Mouse (Mus musculus) intestine, embryonic 14.5 days (tissue): Measurements from ENCODE around the gene Pcsk5. TPM values are rescaled to one million over a fixed set of nuclear protein-coding genes. Genes with fewer than 3 reads are reported as not detected.
A peak's percentile ranks its signal among the peaks of the same experiment; 100 is the strongest.

ENCODE experiments used
- ATAC-seq: fragments of 200-750 bp; cut with Nextera tagmentation; replicated peaks from 2 replicates; pipeline ENCODE4 v1.8.0; 2017; ENCODE audit warnings: low read depth, moderate number of reproducible peaks, moderate TSS enrichment, moderate library complexity; ENCODE audit not compliant: low FRiP score, low TSS enrichment
- DNase-seq: peaks from one replicate; pipeline ENCODE4 v3.0.0-alpha.2; 2018; ENCODE audit warnings: low spot score
- H3K27ac ChIP-seq: fragments of 300-500 bp; sonication (generic); 2 replicates; pipeline ENCODE4 v1.5.1; 2014; ENCODE audit warnings: low read depth, mild to moderate bottlenecking, control low read depth
- H3K27me3 ChIP-seq: fragments of 300-500 bp; sonication (generic); replicated peaks from 2 replicates; pipeline ENCODE4 v1.6.1; 2014; ENCODE audit warnings: low read length, control low read depth; ENCODE audit not compliant: control insufficient read depth, insufficient read depth
- H3K36me3 ChIP-seq: fragments of 300-500 bp; sonication (generic); 2 replicates; pipeline ENCODE4 v1.6.1; 2014; ENCODE audit warnings: low read length, control low read depth; ENCODE audit not compliant: control insufficient read depth, insufficient read depth
- H3K4me1 ChIP-seq: fragments of 300-500 bp; sonication (generic); replicated peaks from 2 replicates; pipeline ENCODE4 v1.6.1; 2014; ENCODE audit warnings: low read length, control low read depth, mixed read lengths; ENCODE audit not compliant: control insufficient read depth, insufficient read depth
- H3K4me2 ChIP-seq: fragments of 300-500 bp; sonication (generic); 2 replicates; pipeline ENCODE4 v1.6.1; 2014; ENCODE audit warnings: low read length
- H3K4me3 ChIP-seq: fragments of 300-500 bp; sonication (generic); 2 replicates; pipeline ENCODE4 v1.5.1; 2014; ENCODE audit warnings: low read depth, low read length, control low read depth, mixed read lengths
- H3K9ac ChIP-seq: fragments of 300-500 bp; sonication (generic); 2 replicates; pipeline ENCODE4 v1.6.1; 2014; ENCODE audit warnings: mild to moderate bottlenecking, low read length
- H3K9me3 ChIP-seq: fragments of 300-500 bp; sonication (generic); 2 replicates; pipeline ENCODE4 v1.6.1; 2016; ENCODE audit warnings: low read length, control low read depth; ENCODE audit not compliant: control insufficient read depth
- WGBS: fragments of 180-500 bp; shearing (Covaris S2); extraction: QIAGEN DNeasy Blood & Tissue Kit; methylation state at CpG from one replicate; pipeline ENCODE4 v1.1.7; 2014; 5-methylcytosine and 5-hydroxymethylcytosine counted together
- polyA plus RNA-seq: library from polyadenylated mRNA; unstranded; fragments of >200 nt; fragmentation: Nextera tagmentation; extraction: Ambion mirVana; gene quantifications from 2 replicates; pipeline ENCODE4 v1.2.1, GENCODE M21; 2014

Gene Pcsk5
- 27.1 and 27.4 TPM in 2 replicates for polyA plus RNA-seq

- Histone ChIP-seq H3K36me3 (no peaks in the 10 kb centered on the region), H3K4me3 (peak within 1 kb of the TSS; percentile 73), H3K9ac (peak within 1 kb of the TSS; percentile 75), H3K4me1 (peaks cover 4% of the 10 kb centered on the region), H3K9me3 (no peaks in the 10 kb centered on the region), H3K27me3 (no peaks in the 10 kb centered on the region), H3K4me2 (peak within 1 kb of the TSS; percentile 86), H3K27ac (peak within 1 kb of the TSS; percentile 80)
- ATAC-seq (peak; percentile 93), DNase-seq (no peak)
- WGBS, result 0% methylated on average over 29 of the region's 36 CpGs
Measured at GRCm38 (mm10) chr19:17837471-17837859, at the start of gene Pcsk5. Gene Pcsk5, minus strand, starts transcription at chr19:17837632.

- no peak overlapping the region for H3K27ac ChIP-seq
- no peaks in the 10 kb centered on the region for H3K9me3 ChIP-seq
- no peaks in the 10 kb centered on the region for H3K36me3 ChIP-seq
- H3K4me1 ChIP-seq, result no peaks in the 10 kb centered on the region
- DNase-seq (no peak), ATAC-seq (no peak)
- H3K4me3 ChIP-seq, result no peak overlapping the region
- H3K4me2 ChIP-seq, result peak overlapping the region; percentile 23; the same call in 1 of the 2 replicates
- H3K27me3 ChIP-seq, result no peaks in the 10 kb centered on the region
- no peak overlapping the region for H3K9ac ChIP-seq
- WGBS, result 29% methylated on average over 7 of the region's 7 CpGs
Measured at GRCm38 (mm10) chr19:17875804-17876203, 38.4 kb upstream of the Pcsk5 start.

GRCm38 (mm10) chr19:17874388-17874787, 37.0 kb upstream of the Pcsk5 start:
- no peaks in the 10 kb centered on the region for H3K4me1 ChIP-seq
- no peak overlapping the region for H3K4me2 ChIP-seq
- no peaks in the 10 kb centered on the region for H3K27me3 ChIP-seq
- H3K27ac ChIP-seq, result no peak overlapping the region
- H3K9ac ChIP-seq, result no peak overlapping the region
- H3K4me3 ChIP-seq, result no peak overlapping the region
- no peaks in the 10 kb centered on the region for H3K9me3 ChIP-seq
- WGBS, result 81% methylated on average over 2 of the region's 2 CpGs
- DNase-seq, result no peak
- ATAC-seq, result no peak
- H3K36me3 ChIP-seq, result no peaks in the 10 kb centered on the region

GRCm38 (mm10) chr19:17873755-17874154, 36.3 kb upstream of the Pcsk5 start:
- ATAC-seq (no peak), DNase-seq (no peak)
- Histone ChIP-seq H3K9me3 (no peaks in the 10 kb centered on the region), H3K36me3 (no peaks in the 10 kb centered on the region), H3K4me1 (no peaks in the 10 kb centered on the region), H3K9ac (no peak overlapping the region), H3K4me3 (no peak overlapping the region), H3K27me3 (no peaks in the 10 kb centered on the region), H3K4me2 (no peak overlapping the region), H3K27ac (no peak overlapping the region)
- 51% methylated on average over 2 of the region's 2 CpGs for WGBS

GRCm38 (mm10) chr19:17866317-17866891, 29.0 kb upstream of the Pcsk5 start:
- no peak for ATAC-seq
- Histone ChIP-seq H3K4me2 (no peak overlapping the region), H3K9ac (no peak overlapping the region), H3K9me3 (no peaks in the 10 kb centered on the region), H3K27me3 (no peaks in the 10 kb centered on the region), H3K4me3 (no peak overlapping the region), H3K27ac (no peak overlapping the region), H3K36me3 (no peaks in the 10 kb centered on the region), H3K4me1 (no peaks in the 10 kb centered on the region)
- no peak for DNase-seq
- WGBS, result 56% methylated on average over 3 of the region's 3 CpGs

GRCm38 (mm10) chr19:17860351-17861014, 23.1 kb upstream of the Pcsk5 start:
- ATAC-seq (no peak), DNase-seq (no peak)
- H3K36me3 ChIP-seq, result no peaks in the 10 kb centered on the region
- WGBS, result 38% methylated on average over 4 of the region's 4 CpGs
- H3K4me2 ChIP-seq, result no peak overlapping the region
- H3K9ac ChIP-seq, result no peak overlapping the region
- H3K27me3 ChIP-seq, result no peaks in the 10 kb centered on the region
- no peaks in the 10 kb centered on the region; the same call in 1 of the 2 replicates for H3K4me1 ChIP-seq
- H3K27ac ChIP-seq, result no peak overlapping the region
- H3K4me3 ChIP-seq, result no peak overlapping the region
- H3K9me3 ChIP-seq, result no peaks in the 10 kb centered on the region

GRCm38 (mm10) chr19:17856741-17857140, 19.3 kb upstream of the Pcsk5 start:
- no peaks in the 10 kb centered on the region for H3K36me3 ChIP-seq
- H3K27me3 ChIP-seq, result no peaks in the 10 kb centered on the region
- H3K9me3 ChIP-seq, result no peaks in the 10 kb centered on the region
- H3K9ac ChIP-seq, result no peak overlapping the region
- no peak overlapping the region for H3K27ac ChIP-seq
- no peak overlapping the region for H3K4me2 ChIP-seq
- no peak for DNase-seq
- ATAC-seq, result no peak
- no peaks in the 10 kb centered on the region; the same call in 1 of the 2 replicates for H3K4me1 ChIP-seq
- H3K4me3 ChIP-seq, result no peak overlapping the region
- 64% methylated on average over 3 of the region's 3 CpGs for WGBS

GRCm38 (mm10) chr19:17848417-17848816, 11.0 kb upstream of the Pcsk5 start:
- WGBS, result 87% methylated on average over 2 of the region's 2 CpGs
- Histone ChIP-seq H3K9me3 (no peaks in the 10 kb centered on the region), H3K36me3 (no peaks in the 10 kb centered on the region), H3K27ac (no peak overlapping the region), H3K4me2 (no peak overlapping the region), H3K4me3 (no peak overlapping the region), H3K27me3 (no peaks in the 10 kb centered on the region), H3K9ac (no peak overlapping the region), H3K4me1 (no peaks in the 10 kb centered on the region)
- no peak for ATAC-seq
- DNase-seq, result peak; percentile 7

GRCm38 (mm10) chr19:17845967-17846366, 8.5 kb upstream of the Pcsk5 start:
- Histone ChIP-seq H3K27ac (no peak overlapping the region), H3K9me3 (no peaks in the 10 kb centered on the region), H3K27me3 (no peaks in the 10 kb centered on the region), H3K36me3 (no peaks in the 10 kb centered on the region), H3K4me2 (no peak overlapping the region), H3K9ac (no peak overlapping the region), H3K4me3 (no peak overlapping the region), H3K4me1 (no peaks in the 10 kb centered on the region)
- DNase-seq (no peak), ATAC-seq (no peak)
- 68% methylated on average over 5 of the region's 5 CpGs for WGBS
